Mouse (Mus musculus) liver, embryonic 14.5 days (tissue): ENCODE results near the gene Flii.

Source experiments
- CTCF ChIP-seq: IDR thresholded peaks from 2 replicates; pipeline ENCODE4 v1.5.1; 2016; ENCODE audit warnings: antibody characterized with exemption, low read depth, control low read depth
- EP300 ChIP-seq: IDR thresholded peaks from 2 replicates; pipeline ENCODE4 v1.6.1; 2016; ENCODE audit warnings: antibody characterized with exemption, low read depth

GRCm38 (mm10) chr11:60775578-60775977 lies 48.5 kb upstream of the Flii start:
- TF ChIP-seq EP300, result no peak
- no peak for TF ChIP-seq CTCF
